Mouse (Mus musculus): Measurements from ENCODE around the gene Tnfrsf22. TPM values are rescaled to one million over a fixed set of nuclear protein-coding genes. Genes with fewer than 3 reads are reported as not detected.

Tnfrsf22 gene
- polyA plus RNA-seq, 1 experiment from 2014 or later, result 5.9 TPM

DNA sequence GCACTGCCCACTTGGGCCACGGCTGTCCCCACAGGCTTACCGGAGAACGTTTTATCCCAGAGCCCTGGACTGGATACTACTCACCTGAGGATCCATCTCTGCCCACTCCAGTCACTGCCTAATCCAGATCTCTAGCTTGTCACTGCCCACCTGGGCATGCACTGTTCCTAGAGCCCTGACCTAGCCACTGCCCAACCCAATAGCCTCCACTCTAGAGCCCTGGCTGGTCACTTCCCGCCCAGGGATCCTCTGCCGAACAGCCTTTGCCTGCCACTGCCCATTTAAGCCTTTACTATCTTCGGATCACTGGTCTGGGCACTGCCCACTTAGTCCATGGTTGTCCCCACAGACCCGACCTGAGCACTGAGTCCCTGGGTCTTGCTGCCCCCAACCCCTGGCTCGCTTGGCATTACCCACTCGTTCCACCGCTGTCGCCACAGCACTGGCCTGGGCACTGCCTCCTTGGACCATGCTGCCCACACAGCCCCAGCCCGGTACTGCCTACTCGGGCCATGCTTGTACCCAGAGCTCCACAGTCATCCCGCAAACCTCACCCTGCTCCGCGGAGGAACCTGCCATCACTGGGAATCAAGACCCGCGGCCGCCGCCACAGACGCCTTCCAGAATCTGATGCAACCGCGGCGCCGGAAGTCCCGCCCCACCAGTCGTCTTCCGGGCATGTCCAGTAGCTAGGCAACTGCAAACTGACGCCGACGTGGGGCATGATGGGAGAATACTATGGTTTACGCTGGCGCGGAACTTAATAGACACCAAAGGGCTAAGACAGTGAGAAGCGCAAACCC lies 49.8 kb downstream of the Tnfrsf22 start, which contains the start of gene Cars:
Gene Cars (minus strand): TSS at position 663 of the 803 bp plus-strand sequence.
- Histone ChIP-seq H3K9me3 (no peaks in the 10 kb centered on the region), H3K4me1 (peaks cover 20% of the 10 kb centered on the region), H3K4me2 (replicated peaks) (peak within 1 kb of the TSS; percentile 90), H3K9ac (replicated peaks) (peak within 1 kb of the TSS; percentile 93), H3K4me3 (peak within 1 kb of the TSS; percentile 89), H3K27me3 (no peaks in the 10 kb centered on the region), H3K27ac (replicated peaks) (peak within 1 kb of the TSS; percentile 63; the same call in 1 of the 2 replicates), H3K36me3 (peaks cover 19% of the 10 kb centered on the region; the same call in 1 of the 2 replicates)
- peak; percentile 96 for ATAC-seq (ENCODE audit: low FRiP score, low read depth)
- WGBS, result 1% methylated on average over 35 of the region's 35 CpGs

DNA sequence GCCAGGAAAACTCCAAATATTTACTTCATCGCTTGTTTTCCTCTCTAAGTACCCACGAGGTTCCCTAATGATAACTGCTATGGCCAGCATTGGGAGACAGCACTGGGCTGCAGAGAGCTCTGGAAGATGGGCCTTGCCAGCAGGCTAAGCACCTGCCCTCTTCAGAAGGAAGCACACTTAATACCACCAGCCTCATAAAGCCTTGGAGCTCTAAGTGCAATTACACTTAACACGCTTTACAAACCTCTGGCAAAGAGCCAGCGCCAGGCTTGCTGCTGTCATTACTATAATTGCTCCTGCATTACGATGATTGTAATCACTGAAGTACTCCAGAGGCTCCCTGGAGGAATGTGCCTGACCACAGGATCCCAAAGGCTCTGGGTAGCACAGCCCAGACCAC lies 54.6 kb downstream of the Tnfrsf22 start:
- no peak for ATAC-seq (ENCODE audit: low FRiP score, low read depth)

DNA sequence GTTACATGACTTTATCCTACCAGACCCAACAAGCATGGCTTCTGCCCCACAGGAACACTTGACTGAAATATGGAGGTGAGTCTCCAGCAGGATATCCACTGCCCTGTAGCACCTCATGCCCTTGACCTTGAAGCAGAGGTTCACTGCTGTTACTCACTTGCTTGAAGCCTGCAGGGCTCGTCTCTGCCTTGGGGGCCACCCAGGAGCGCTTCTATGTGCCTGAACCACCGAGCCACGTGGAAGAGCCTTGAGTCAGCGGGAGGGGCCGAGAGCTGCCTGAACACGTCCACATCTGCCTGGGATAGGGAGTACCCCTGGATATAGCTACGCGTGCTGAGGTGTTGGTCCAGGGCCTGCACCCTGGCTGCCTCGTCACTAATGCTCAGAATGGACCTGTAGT lies 57.2 kb downstream of the Tnfrsf22 start:
- H3K4me1 ChIP-seq, result peaks cover 6% of the 10 kb centered on the region; the same call in 1 of the 2 replicates
- 92% methylated on average over 10 of the region's 10 CpGs for WGBS
- no peak for ATAC-seq (ENCODE audit: low FRiP score, low read depth)
- H3K4me3 ChIP-seq, result no peak overlapping the region
- no peaks in the 10 kb centered on the region for H3K9me3 ChIP-seq
- H3K27ac ChIP-seq (replicated peaks), result no peak overlapping the region
- H3K36me3 ChIP-seq, result peaks cover 75% of the 10 kb centered on the region
- H3K4me2 ChIP-seq (replicated peaks), result no peak overlapping the region
- no peaks in the 10 kb centered on the region for H3K27me3 ChIP-seq
- H3K9ac ChIP-seq (replicated peaks), result no peak overlapping the region

More for the DNA sequence above, 54.6 kb downstream of the Tnfrsf22 start:
- Histone ChIP-seq H3K9me3 (no peaks in the 10 kb centered on the region), H3K27ac (replicated peaks) (no peak overlapping the region), H3K36me3 (peaks cover 50% of the 10 kb centered on the region), H3K4me1 (peaks cover 18% of the 10 kb centered on the region), H3K4me3 (no peak overlapping the region), H3K4me2 (replicated peaks) (no peak overlapping the region), H3K27me3 (no peaks in the 10 kb centered on the region), H3K9ac (replicated peaks) (0 out of 2 replicates have a peak overlapping the region, but pooled peaks have one; percentile 4)
- 86% methylated on average over 5 of the region's 5 CpGs for whole genome bisulfite sequencing

DNA sequence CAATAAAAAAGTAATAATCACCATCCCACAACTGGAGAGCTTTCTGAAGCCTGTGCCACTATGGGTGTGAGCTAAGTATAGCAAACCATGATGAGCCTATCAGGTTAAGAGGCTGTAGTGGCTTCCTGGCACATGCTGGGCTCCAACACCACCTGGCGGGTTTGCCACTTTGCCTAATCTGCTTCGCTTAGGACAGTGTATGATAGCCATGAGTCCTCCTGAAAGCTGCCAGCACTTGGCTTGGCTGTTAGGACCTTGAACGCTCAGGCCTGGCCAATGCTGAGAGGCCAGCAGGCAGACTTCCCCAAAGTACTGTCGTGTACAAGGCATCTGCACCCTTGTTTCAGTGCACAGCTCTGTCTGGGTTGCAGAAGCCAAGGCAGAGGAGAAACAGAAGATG lies 61.5 kb downstream of the Tnfrsf22 start:
- no peak overlapping the region for H3K4me2 ChIP-seq (replicated peaks)
- no peaks in the 10 kb centered on the region for H3K9me3 ChIP-seq
- no peak overlapping the region for H3K4me3 ChIP-seq
- no peaks in the 10 kb centered on the region for H3K27me3 ChIP-seq
- WGBS, result 90% methylated on average over 4 of the region's 4 CpGs
- no peak for ATAC-seq (ENCODE audit: low FRiP score, low read depth)
- H3K36me3 ChIP-seq, result peaks cover 95% of the 10 kb centered on the region
- H3K4me1 ChIP-seq, result no peaks in the 10 kb centered on the region
- no peak overlapping the region for H3K9ac ChIP-seq (replicated peaks)
- no peak overlapping the region for H3K27ac ChIP-seq (replicated peaks)

DNA sequence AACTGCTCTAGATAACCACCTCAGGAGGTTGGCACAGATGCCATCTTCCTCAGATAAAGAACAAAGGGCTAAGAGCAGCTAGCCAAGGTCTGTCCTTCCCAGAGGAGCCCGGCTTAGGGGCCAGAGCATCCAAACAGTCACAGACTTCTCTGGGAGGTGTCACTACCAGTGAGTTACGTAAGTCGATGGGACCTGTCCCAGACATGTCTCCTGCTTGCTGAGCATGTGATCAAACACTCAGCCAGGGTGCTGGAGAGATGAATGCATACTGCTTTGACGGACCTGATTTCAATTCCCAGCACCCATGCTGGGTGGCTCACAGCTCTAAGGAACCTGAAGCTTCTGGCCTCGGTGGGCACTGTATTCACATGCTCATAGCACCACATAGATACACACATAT lies 61.9 kb downstream of the Tnfrsf22 start:
- no peak for ATAC-seq (ENCODE audit: low FRiP score, low read depth)
- Histone ChIP-seq H3K4me1 (no peaks in the 10 kb centered on the region), H3K27ac (replicated peaks) (no peak overlapping the region), H3K4me2 (replicated peaks) (no peak overlapping the region), H3K36me3 (peaks cover 95% of the 10 kb centered on the region), H3K9me3 (no peaks in the 10 kb centered on the region), H3K27me3 (no peaks in the 10 kb centered on the region), H3K9ac (replicated peaks) (no peak overlapping the region), H3K4me3 (no peak overlapping the region)
- WGBS, result 87% methylated on average over 5 of the region's 5 CpGs

Other genes with a start within 250 kb of the Tnfrsf22 start
- 875 and 1,070 TPM in 2 replicates for gene Cdkn1c, start 188.6 kb downstream of the Tnfrsf22 start, polyA plus RNA-seq (2016; fragmentation: Nextera tagmentation; extraction: Ambion mirVana)
- gene Slc22a18, start 175.9 kb downstream of the Tnfrsf22 start, polyA plus RNA-seq (2016; fragmentation: Nextera tagmentation; extraction: Ambion mirVana), result 0.38 and 0.48 TPM in 2 replicates
- 1.4 and 1.5 TPM in 2 replicates for gene Phlda2, start 146.5 kb downstream of the Tnfrsf22 start, polyA plus RNA-seq (2016; fragmentation: Nextera tagmentation; extraction: Ambion mirVana)
- 345 and 355 TPM in 2 replicates for gene Nap1l4, start 100.6 kb downstream of the Tnfrsf22 start, polyA plus RNA-seq (2016; fragmentation: Nextera tagmentation; extraction: Ambion mirVana)
- 67.5 and 72.1 TPM in 2 replicates for gene Cars, start 49.6 kb downstream of the Tnfrsf22 start, polyA plus RNA-seq (2016; fragmentation: Nextera tagmentation; extraction: Ambion mirVana)
- 0.23 and 0.24 TPM in 2 replicates for gene Tnfrsf26, start 20.9 kb downstream of the Tnfrsf22 start, polyA plus RNA-seq (2016; fragmentation: Nextera tagmentation; extraction: Ambion mirVana)
- gene Tnfrsf23, start 36.2 kb upstream of the Tnfrsf22 start, polyA plus RNA-seq (2016; fragmentation: Nextera tagmentation; extraction: Ambion mirVana), result 0.57 and 0.60 TPM in 2 replicates
- 21.6 and 22.1 TPM in 2 replicates for gene Osbpl5, start 107.3 kb upstream of the Tnfrsf22 start, polyA plus RNA-seq (2016; fragmentation: Nextera tagmentation; extraction: Ambion mirVana)
- not detected in 2 replicates for gene Mrgprg, start 117.3 kb upstream of the Tnfrsf22 start, polyA plus RNA-seq (2016; fragmentation: Nextera tagmentation; extraction: Ambion mirVana)
- 2.2 and 3.0 TPM in 2 replicates for gene Mrgpre, start 134.8 kb upstream of the Tnfrsf22 start, polyA plus RNA-seq (2016; fragmentation: Nextera tagmentation; extraction: Ambion mirVana)
- gene Nadsyn1, start 173.2 kb upstream of the Tnfrsf22 start, polyA plus RNA-seq (2016; fragmentation: Nextera tagmentation; extraction: Ambion mirVana), result 8.0 and 10.2 TPM in 2 replicates
- 61.5 and 71.2 TPM in 2 replicates for gene Dhcr7, start 173.5 kb upstream of the Tnfrsf22 start, polyA plus RNA-seq (2016; fragmentation: Nextera tagmentation; extraction: Ambion mirVana)
- gene Gm498, start 217.2 kb upstream of the Tnfrsf22 start, polyA plus RNA-seq (2016; fragmentation: Nextera tagmentation; extraction: Ambion mirVana), result not detected in 2 replicates